Mouse (Mus musculus) ES-E14 (cell line): ENCODE data around the gene A030005L19Rik.

ENCODE experiments used
- CHD2 ChIP-seq: IDR thresholded peaks from 2 replicates; pipeline ENCODE4 v1.6.1; 2014; ENCODE audit warnings: mild to moderate bottlenecking, low read depth, low read length, inconsistent platforms
- HCFC1 ChIP-seq: IDR thresholded peaks from 2 replicates; pipeline ENCODE4 v1.6.1; 2012; ENCODE audit warnings: low read length, inconsistent platforms, borderline replicate concordance; ENCODE audit not compliant: insufficient read depth
- MAFK ChIP-seq: IDR thresholded peaks from 2 replicates; pipeline ENCODE4 v1.6.1; 2014; ENCODE audit warnings: mild to moderate bottlenecking, low read depth, low read length, inconsistent platforms; ENCODE audit not compliant: insufficient read depth
- ZC3H11A ChIP-seq: IDR thresholded peaks from 2 replicates; pipeline ENCODE4 v1.6.1; 2012; ENCODE audit warnings: low read depth, mild to moderate bottlenecking, inconsistent platforms, low read length, borderline replicate concordance
- ZNF384 ChIP-seq: IDR thresholded peaks from 2 replicates; pipeline ENCODE4 v1.6.1; 2012; ENCODE audit warnings: low read depth, low read length, inconsistent platforms

GRCm38 (mm10) chr1:82870202-82870601 is 42.9 kb upstream of the A030005L19Rik start:
- TF ChIP-seq MAFK (no peak), CHD2 (no peak), ZC3H11A (no peak), HCFC1 (no peak), ZNF384 (no peak)
